In genomic region chr8:87974759-87975465, GRCm38 (mm10) we compare ENCODE assay signal across 8 mouse cellular contexts. TPM values are rescaled to one million over a fixed set of nuclear protein-coding genes. Genes with fewer than 3 reads are reported as not detected.
DNase-seq lines count a peak whose midpoint lies in the region; ATAC-seq and TF ChIP-seq lines count a peak whose summit lies in the region.

No protein-coding gene starts in this region.

- no peaks in the 10 kb centered on the region for H3K9me3 ChIP-seq in embryonic facial prominence, embryonic 10.5 days
- H3K9me3 ChIP-seq in heart, embryonic 10.5 days, result no peaks in the 10 kb centered on the region
- H3K9me3 ChIP-seq in lung, embryonic 16.5 days (ENCODE audit: control insufficient read depth, low read length), result no peaks in the 10 kb centered on the region
- H3K9me3 ChIP-seq in stomach, postnatal 0 days (ENCODE audit: control insufficient read depth, low read length), result no peaks in the 10 kb centered on the region

- H3K9ac ChIP-seq in lung, embryonic 16.5 days (ENCODE audit: low read length), result peak overlapping the region; percentile 59
- H3K9ac ChIP-seq in stomach, postnatal 0 days (ENCODE audit: low read length), result peak overlapping the region; percentile 27; the same call in 1 of the 2 replicates

- H3K27me3 ChIP-seq in embryonic facial prominence, embryonic 10.5 days (replicated peaks; ENCODE audit: low read depth, poor library complexity, severe bottlenecking), result peaks cover 20% of the 10 kb centered on the region
- peaks cover 20% of the 10 kb centered on the region for H3K27me3 ChIP-seq in heart, embryonic 10.5 days (ENCODE audit: insufficient read depth, poor library complexity, severe bottlenecking)
- H3K27me3 ChIP-seq in kidney, adult 2 months (replicated peaks; ENCODE audit: control insufficient read depth, insufficient read depth, low read length), result no peaks in the 10 kb centered on the region
- H3K27me3 ChIP-seq in lung, embryonic 16.5 days (ENCODE audit: control insufficient read depth, insufficient read depth, low read depth, low read length), result no peaks in the 10 kb centered on the region
- H3K27me3 ChIP-seq in stomach, postnatal 0 days (ENCODE audit: control insufficient read depth, insufficient read depth, low read length), result no peaks in the 10 kb centered on the region
- H3K27me3 ChIP-seq in thymus, adult 2 months (ENCODE audit: control insufficient read depth, insufficient read depth, low read length), result no peaks in the 10 kb centered on the region; the same call in 1 of the 2 replicates

- peak overlapping the region; percentile 86 for H3K27ac ChIP-seq in embryonic facial prominence, embryonic 10.5 days (replicated peaks)
- H3K27ac ChIP-seq in heart, embryonic 10.5 days, result peak overlapping the region; percentile 81
- no peak overlapping the region for H3K27ac ChIP-seq in kidney, adult 2 months (ENCODE audit: insufficient read depth, low read depth, low read length)
- peak overlapping the region; percentile 87 for H3K27ac ChIP-seq in lung, embryonic 16.5 days (ENCODE audit: low read length)
- no peak overlapping the region for H3K27ac ChIP-seq in stomach, postnatal 0 days (replicated peaks)
- H3K27ac ChIP-seq in thymus, adult 2 months (ENCODE audit: control insufficient read depth, insufficient read depth, low read length), result no peak overlapping the region

- peak; percentile 69 for ATAC-seq in lung, embryonic 16.5 days (ENCODE audit: low read depth)
- ATAC-seq in stomach, postnatal 0 days (ENCODE audit: low FRiP score, low TSS enrichment), result peak; percentile 54; the same call in 1 of the 2 replicates

- under 1% methylated on average over 24 of the region's 24 CpGs for WGBS in embryonic facial prominence, embryonic 10.5 days
- WGBS in heart, embryonic 10.5 days, result 1% methylated on average over 24 of the region's 24 CpGs
- WGBS in kidney, adult 2 months, result 5% methylated on average over 24 of the region's 24 CpGs
- WGBS in lung, embryonic 16.5 days, result 2% methylated on average over 24 of the region's 24 CpGs
- WGBS in stomach, postnatal 0 days, result 6% methylated on average over 24 of the region's 24 CpGs
- 13% methylated on average over 24 of the region's 24 CpGs for WGBS in thymus, adult 2 months

- no peak for TF ChIP-seq CTCF in kidney, adult 2 months (conservative IDR thresholded peaks at IDR 0.05; ENCODE audit: insufficient read depth, insufficient read length, low read depth, low read length)
- TF ChIP-seq CTCF in stomach, postnatal 0 days (IDR thresholded peaks at IDR 0.05; ENCODE audit: low read depth), result no peak
- TF ChIP-seq CTCF in thymus, adult 2 months (IDR thresholded peaks at IDR 0.05; ENCODE audit: borderline replicate concordance, control insufficient read depth, extremely low read depth, insufficient read depth, low read length, poor library complexity), result no peak

- peak overlapping the region; percentile 61 for H3K4me2 ChIP-seq in lung, embryonic 16.5 days (ENCODE audit: low read depth, low read length)
- peak overlapping the region; percentile 61 for H3K4me2 ChIP-seq in stomach, postnatal 0 days (replicated peaks; ENCODE audit: low read depth)

- no peak for TF ChIP-seq EP300 in stomach, postnatal 0 days (optimal IDR thresholded peaks at IDR 0.05)

- H3K36me3 ChIP-seq in embryonic facial prominence, embryonic 10.5 days (replicated peaks), result no peaks in the 10 kb centered on the region
- H3K36me3 ChIP-seq in heart, embryonic 10.5 days, result no peaks in the 10 kb centered on the region
- no peaks in the 10 kb centered on the region for H3K36me3 ChIP-seq in kidney, adult 2 months (ENCODE audit: control insufficient read depth, insufficient read depth, low read length)
- H3K36me3 ChIP-seq in lung, embryonic 16.5 days (ENCODE audit: control insufficient read depth, insufficient read depth, low read length), result no peaks in the 10 kb centered on the region
- no peaks in the 10 kb centered on the region for H3K36me3 ChIP-seq in stomach, postnatal 0 days (ENCODE audit: control insufficient read depth, insufficient read depth, low read length)
- no peaks in the 10 kb centered on the region for H3K36me3 ChIP-seq in thymus, adult 2 months (ENCODE audit: control insufficient read depth, insufficient read depth, low read length)

- peak; percentile 99 for DNase-seq in R1 (ENCODE audit: low read depth, low spot score)
- peak; percentile 61 for DNase-seq in embryonic facial prominence, embryonic 10.5 days (ENCODE audit: low spot score)
- DNase-seq in heart, embryonic 10.5 days (ENCODE audit: low spot score), result no peak
- DNase-seq in kidney, adult 2 months, result peak; percentile 56
- DNase-seq in stomach, postnatal 0 days (ENCODE audit: low spot score), result peak; percentile 36
- DNase-seq in left cerebral cortex, adult 8-10 months (ENCODE audit: low spot score in 2 of 2), result no peak
- no peak for DNase-seq in thymus, adult 2 months

- H3K4me1 ChIP-seq in embryonic facial prominence, embryonic 10.5 days, result peaks cover 33% of the 10 kb centered on the region
- H3K4me1 ChIP-seq in heart, embryonic 10.5 days, result peaks cover 25% of the 10 kb centered on the region
- H3K4me1 ChIP-seq in kidney, adult 2 months (ENCODE audit: control insufficient read depth, insufficient read depth, low read length), result no peaks in the 10 kb centered on the region
- H3K4me1 ChIP-seq in lung, embryonic 16.5 days (replicated peaks; ENCODE audit: control insufficient read depth, insufficient read depth, low read length), result peaks cover 21% of the 10 kb centered on the region
- peaks cover 3% of the 10 kb centered on the region; the same call in 1 of the 2 replicates for H3K4me1 ChIP-seq in stomach, postnatal 0 days (replicated peaks; ENCODE audit: control insufficient read depth, insufficient read depth)
- no peaks in the 10 kb centered on the region for H3K4me1 ChIP-seq in thymus, adult 2 months (replicated peaks; ENCODE audit: control insufficient read depth, insufficient read depth, low read length)

- H3K4me3 ChIP-seq in embryonic facial prominence, embryonic 10.5 days, result peak overlapping the region; percentile 54
- peak overlapping the region; percentile 59 for H3K4me3 ChIP-seq in heart, embryonic 10.5 days
- peak overlapping the region; percentile 10; the same call in 1 of the 2 replicates for H3K4me3 ChIP-seq in kidney, adult 2 months (ENCODE audit: insufficient read depth, low read depth, low read length)
- H3K4me3 ChIP-seq in lung, embryonic 16.5 days (ENCODE audit: low read length), result peak overlapping the region; percentile 31
- H3K4me3 ChIP-seq in stomach, postnatal 0 days (ENCODE audit: low read depth, low read length), result peak overlapping the region; percentile 31
- no peak overlapping the region for H3K4me3 ChIP-seq in thymus, adult 2 months (ENCODE audit: control insufficient read depth, insufficient read depth, low read length)

- TF ChIP-seq POLR2A in kidney, adult 2 months (IDR thresholded peaks at IDR 0.05; ENCODE audit: low read depth, low read length), result no peak
- TF ChIP-seq POLR2A in thymus, adult 2 months (IDR thresholded peaks at IDR 0.05; ENCODE audit: control insufficient read depth, extremely low read depth, insufficient read depth, low read length, poor library complexity), result no peak

RNA-seq across cellular contexts. Expression of gene Zfp423, which starts 15.5 kb away (rescaled TPM):
- polyA plus RNA-seq in embryonic facial prominence, embryonic 10.5 days (2016; fragmentation: Nextera tagmentation; extraction: Ambion mirVana), result 22.0 and 23.4 TPM in 2 replicates
- 5.0 and 10.4 TPM in 2 replicates for polyA plus RNA-seq in heart, embryonic 10.5 days (2016; fragmentation: Nextera tagmentation; extraction: Ambion mirVana)
- 4.1 and 5.6 TPM in 2 replicates for polyA plus RNA-seq in kidney, adult 2 months (2012; rRNA removed)
- polyA plus RNA-seq in lung, embryonic 16.5 days (2015; fragmentation: Nextera tagmentation; extraction: Ambion mirVana), result 5.8 and 7.5 TPM in 2 replicates
- polyA plus RNA-seq in stomach, postnatal 0 days (2015; fragmentation: Nextera tagmentation; extraction: Ambion mirVana), result 2.6 and 2.8 TPM in 2 replicates
- total RNA-seq in left cerebral cortex, adult 8-10 months (2022), result 10 to 100 TPM; 30.7 to 35.6 (median 33.9) TPM
- polyA plus RNA-seq in thymus, adult 2 months (2012; rRNA removed), result 2.5 and 2.7 TPM in 2 replicates

Comparison
In these comparisons a context has a peak if more than half of its experiments do, and no peak if none do; other contexts are left out.
1. DNase-seq: peak in R1 (single experiment), embryonic facial prominence, embryonic 10.5 days (single experiment), kidney, adult 2 months (single experiment) and stomach, postnatal 0 days (single experiment); none in heart, embryonic 10.5 days (single experiment), left cerebral cortex, adult 8-10 months (0 of 2) and thymus, adult 2 months (single experiment).
2. H3K27ac ChIP-seq: peak in embryonic facial prominence, embryonic 10.5 days (single experiment), heart, embryonic 10.5 days (single experiment) and lung, embryonic 16.5 days (single experiment); none in kidney, adult 2 months (single experiment), stomach, postnatal 0 days (single experiment) and thymus, adult 2 months (single experiment).